Mouse (Mus musculus) adrenal gland, adult (tissue): ENCODE data around the gene Gm21974.
"Not testable (repeated sequence)": the region's sequence is repeated elsewhere in the genome, so short reads cannot be mapped to it uniquely, and the experiment has no call there.

Source experiments
- DNase-seq, 2 experiments: peaks; one replicate each; pipeline ENCODE4 v3.0.0; 2022 to 2023; ENCODE audit warnings: low spot score in 1 of 2; ENCODE audit not compliant: inconsistent age in 2 of 2

The Gm21974 gene

DNA sequence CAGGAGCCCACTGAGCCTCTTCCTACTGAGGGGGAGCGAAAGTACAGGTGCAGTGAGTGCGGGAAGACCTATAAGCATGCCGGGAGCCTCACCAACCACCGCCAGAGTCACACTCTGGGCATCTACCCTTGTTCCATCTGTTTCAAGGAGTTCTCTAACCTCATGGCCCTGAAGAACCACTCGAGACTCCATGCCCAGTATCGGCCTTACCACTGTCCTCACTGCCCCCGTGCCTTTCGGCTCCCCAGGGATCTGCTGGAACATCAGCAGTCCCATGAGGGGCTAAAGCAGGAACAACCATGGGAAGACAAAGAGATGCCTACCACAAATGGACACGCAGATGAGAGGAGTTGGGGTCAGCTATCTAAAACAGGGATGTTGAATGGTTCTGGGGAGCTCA is 16.0 kb downstream of the Gm21974 start:
- DNase-seq, result no peak

GRCm38 (mm10) chr7:127876467-127877348 is 18.5 kb downstream of the Gm21974 start, which contains the start of gene Zfp668:
TSS of gene Zfp668 (minus strand) at chr7:127876828.
- DNase-seq, result peak; percentile 91 to 97

- DNase-seq, result peak; percentile 82 to 94
Measured at GRCm38 (mm10) chr7:127876041-127876466, 19.2 kb downstream of the Gm21974 start, which contains the start of gene Zfp646. TSS of gene Zfp646 (plus strand) at chr7:127876221.

- DNase-seq, result peak; percentile 93 to 97
Measured at GRCm38 (mm10) chr7:127875627-127876001, 19.6 kb downstream of the Gm21974 start.

- no peak for DNase-seq
Measured at GRCm38 (mm10) chr7:127874812-127875626, 20.2 kb downstream of the Gm21974 start.

DNA sequence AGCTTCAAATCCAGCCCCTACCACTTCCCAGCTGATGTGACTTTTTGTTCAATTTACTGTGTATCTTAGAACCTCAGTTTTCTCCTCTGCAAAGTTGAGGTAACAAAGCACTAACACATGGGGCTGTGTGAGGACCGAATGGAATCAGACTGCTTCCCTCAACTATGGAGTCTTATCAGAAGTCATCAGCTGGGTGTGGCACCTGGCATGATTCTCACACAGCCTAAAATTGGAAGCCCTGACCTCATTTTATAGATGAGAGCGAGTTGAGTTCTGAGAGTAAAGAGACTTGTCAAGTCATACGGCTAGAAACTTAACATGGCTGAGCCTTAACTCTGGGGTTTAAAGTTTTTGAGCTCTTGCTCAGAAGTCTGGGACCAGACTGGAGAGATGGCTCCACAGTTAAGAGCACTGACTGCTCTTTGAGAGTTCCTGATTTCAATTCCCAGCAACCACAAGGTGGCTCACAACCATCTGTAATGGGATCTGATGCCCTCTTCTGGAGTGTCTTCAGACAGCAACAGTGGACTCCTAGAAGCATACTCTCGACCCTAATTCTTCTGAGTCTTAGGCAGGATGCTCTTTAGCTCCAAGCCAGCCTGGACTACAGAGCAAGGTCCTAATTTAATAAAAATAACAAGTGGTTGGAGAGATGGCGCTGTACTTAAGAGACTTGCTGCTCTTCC is 25.0 kb downstream of the Gm21974 start:
- no peak for DNase-seq

DNA sequence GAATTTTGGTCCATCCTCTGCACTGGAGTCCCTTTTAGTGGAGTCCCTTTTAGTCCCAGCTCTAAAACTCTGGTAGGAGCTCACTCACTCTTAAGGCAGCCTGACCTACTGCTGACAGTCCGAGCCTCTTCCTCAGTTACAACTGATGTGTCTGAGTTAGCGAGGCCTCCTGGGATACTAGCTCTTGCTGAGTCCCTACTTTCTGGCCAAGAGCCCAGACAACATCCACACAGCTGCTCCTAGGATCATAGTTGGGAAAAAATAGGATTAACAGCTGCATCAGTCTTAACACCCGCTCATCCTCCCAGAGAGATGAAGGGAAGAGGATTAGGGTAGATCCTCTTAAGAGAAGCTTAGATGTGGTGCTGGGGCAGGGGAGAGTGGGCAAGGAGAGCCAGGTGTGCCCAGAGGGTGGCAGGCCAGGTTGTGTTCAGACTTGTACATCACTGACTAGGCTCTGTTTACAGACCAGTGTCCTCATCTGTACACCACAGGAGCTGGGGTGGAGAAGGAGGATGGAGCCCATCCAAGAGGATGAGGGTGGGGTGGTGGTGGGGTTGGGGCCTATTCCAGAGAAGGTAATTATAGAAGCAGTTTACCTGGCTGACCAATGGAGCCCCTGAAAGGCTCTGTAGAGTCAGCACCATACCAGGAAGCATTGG is 26.0 kb downstream of the Gm21974 start:
- no peak for DNase-seq

- no peak for DNase-seq
Measured at GRCm38 (mm10) chr7:127867641-127868040, 27.6 kb downstream of the Gm21974 start.

- DNase-seq, result no peak
Measured at GRCm38 (mm10) chr7:127866434-127866833, 28.8 kb downstream of the Gm21974 start.

GRCm38 (mm10) chr7:127858258-127858657 is 37.0 kb downstream of the Gm21974 start:
- DNase-seq, result no peak

- peak; percentile 50 to 77 for DNase-seq
Measured at GRCm38 (mm10) chr7:127850906-127851305, 44.3 kb downstream of the Gm21974 start.

DNA sequence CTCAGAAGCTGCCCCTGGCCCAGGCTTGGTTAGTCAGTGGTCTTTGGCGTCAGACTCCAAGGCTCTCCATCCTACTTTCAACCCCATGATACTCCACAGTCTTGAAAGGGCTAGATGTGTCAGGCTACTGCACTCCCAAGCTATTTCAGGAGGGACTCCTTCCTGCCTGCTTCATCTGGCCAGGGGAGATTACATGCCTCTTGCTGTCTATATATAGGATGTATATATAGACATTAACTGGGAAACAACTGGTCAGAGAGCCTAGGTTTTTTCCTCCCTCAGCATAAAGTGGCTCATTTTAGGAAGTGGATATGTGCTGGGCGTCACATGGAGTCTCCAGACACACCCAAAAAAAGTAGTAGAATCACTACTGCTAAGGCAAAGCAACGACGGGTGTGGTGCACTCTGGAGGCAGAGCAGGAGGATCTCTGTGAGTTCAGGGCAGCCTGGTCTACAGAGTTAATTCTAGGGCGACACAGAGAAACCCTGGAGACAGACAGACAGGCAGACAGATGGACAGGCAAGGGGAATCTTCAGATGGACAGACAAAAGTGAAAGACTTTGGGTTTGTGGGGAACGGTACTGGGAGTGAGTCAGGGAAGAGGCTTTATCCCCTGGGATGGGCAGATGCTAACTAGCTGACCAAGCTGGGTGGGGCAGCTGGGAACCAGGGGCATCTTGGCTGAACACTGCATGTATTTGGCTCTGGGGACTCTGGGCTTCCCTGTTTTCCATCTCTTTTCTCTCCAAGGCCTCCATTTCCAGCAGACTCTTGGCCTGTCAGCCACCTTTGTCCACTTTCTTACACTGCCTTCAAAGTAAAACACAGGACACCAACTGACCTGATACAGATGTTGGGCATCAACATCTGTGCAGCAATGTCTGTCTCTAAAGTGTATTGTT is 45.0 kb downstream of the Gm21974 start:
- DNase-seq, result no peak

DNA sequence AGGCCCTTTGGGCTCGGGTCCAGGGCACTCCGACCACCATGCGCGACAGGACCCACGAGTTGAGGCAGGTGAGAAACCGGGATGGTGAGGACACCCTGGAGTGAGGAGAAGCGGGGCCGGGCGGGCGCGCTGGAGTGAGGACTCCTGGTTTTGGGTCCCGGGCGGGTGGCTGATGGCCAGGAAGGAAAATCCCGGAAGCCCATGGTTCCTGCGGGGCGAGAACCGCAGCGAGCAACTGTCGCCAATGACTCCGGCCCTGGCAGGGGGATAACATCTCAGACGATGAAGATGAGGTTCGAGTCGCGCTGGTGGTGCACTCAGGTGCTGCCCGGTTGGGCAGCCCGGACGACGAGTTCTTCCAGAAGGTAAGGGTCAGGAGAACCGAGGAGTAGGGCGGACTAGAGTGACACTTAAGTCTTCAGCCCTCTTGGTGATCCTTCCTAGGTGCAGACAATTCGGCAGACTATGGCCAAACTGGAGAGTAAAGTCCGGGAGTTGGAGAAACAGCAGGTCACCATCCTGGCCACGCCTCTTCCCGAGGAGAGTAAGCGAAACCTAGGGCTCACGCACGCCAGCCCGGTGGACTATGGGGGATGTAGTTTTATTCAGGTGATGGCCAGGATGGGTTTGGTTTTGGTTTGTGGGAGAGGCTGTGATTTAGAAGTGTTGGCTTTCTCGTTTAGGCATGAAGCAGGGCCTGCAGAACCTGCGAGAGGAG is 53.1 kb downstream of the Gm21974 start:
- peak; percentile 85 to 93 for DNase-seq

GRCm38 (mm10) chr7:127841340-127842000 is 53.8 kb downstream of the Gm21974 start:
- DNase-seq, result peak; percentile 96 to 97

GRCm38 (mm10) chr7:127840886-127841285 is 54.4 kb downstream of the Gm21974 start:
- peak in 1 of 2 experiments; percentile 74 for DNase-seq

- not testable (repeated sequence) for DNase-seq
Measured at GRCm38 (mm10) chr7:127840031-127840430, 55.2 kb downstream of the Gm21974 start.

DNA sequence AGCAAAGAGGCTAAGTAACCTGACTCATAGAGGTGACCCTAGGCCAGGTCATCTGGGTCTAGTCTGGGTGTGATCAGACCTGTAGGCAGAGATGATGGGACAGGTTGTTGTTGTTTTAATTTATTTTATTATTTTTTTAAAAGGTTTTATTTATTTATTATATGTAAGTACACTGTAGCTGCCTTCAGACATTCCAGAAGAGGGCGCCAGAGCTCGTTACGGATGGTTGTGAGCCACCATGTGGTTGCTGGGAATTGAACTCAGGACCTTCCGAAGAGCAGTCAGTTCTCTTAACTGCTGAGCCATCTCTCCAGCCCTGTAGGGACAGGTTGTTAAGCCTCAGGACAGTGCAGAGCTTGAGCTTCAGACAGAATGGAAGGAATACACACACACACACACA is 57.4 kb downstream of the Gm21974 start:
- DNase-seq, result not testable (repeated sequence)

- DNase-seq, result no peak
Measured at GRCm38 (mm10) chr7:127837473-127837872, 57.8 kb downstream of the Gm21974 start.
